Mouse (Mus musculus) liver, embryonic 12.5 days (tissue): ENCODE data around the gene Kif1a. TPM values are rescaled to one million over a fixed set of nuclear protein-coding genes. Genes with fewer than 3 reads are reported as not detected.

Experiments
- ATAC-seq: fragments of 200-750 bp; cut with Nextera tagmentation; 2 replicates; pipeline ENCODE4 v1.8.0; 2017; ENCODE audit warnings: moderate number of reproducible peaks, mild to moderate bottlenecking, moderate library complexity
- H3K27ac ChIP-seq: fragments of 300-500 bp; sonication (generic); 2 replicates; pipeline ENCODE4 v1.5.1; 2016; ENCODE audit warnings: mild to moderate bottlenecking
- H3K27me3 ChIP-seq: fragments of 300-500 bp; sonication (generic); replicated peaks from 2 replicates; pipeline ENCODE4 v1.6.1; 2016; ENCODE audit warnings: mild to moderate bottlenecking, moderate library complexity
- H3K36me3 ChIP-seq: fragments of 300-500 bp; sonication (generic); 2 replicates; pipeline ENCODE4 v1.6.1; 2016; ENCODE audit warnings: mild to moderate bottlenecking, moderate library complexity
- H3K4me1 ChIP-seq: fragments of 300-500 bp; sonication (generic); 2 replicates; pipeline ENCODE4 v1.6.1; 2016
- H3K4me2 ChIP-seq: fragments of 300-500 bp; sonication (generic); 2 replicates; pipeline ENCODE4 v1.6.1; 2016; ENCODE audit warnings: mild to moderate bottlenecking, moderate library complexity
- H3K4me3 ChIP-seq: fragments of 300-500 bp; sonication (generic); 2 replicates; pipeline ENCODE4 v1.5.1; 2016; ENCODE audit warnings: mild to moderate bottlenecking, moderate library complexity
- H3K9ac ChIP-seq: fragments of 300-500 bp; sonication (generic); 2 replicates; pipeline ENCODE4 v1.6.1; 2016; ENCODE audit warnings: mild to moderate bottlenecking, moderate library complexity
- H3K9me3 ChIP-seq: fragments of 300-500 bp; sonication (generic); replicated peaks from 2 replicates; pipeline ENCODE4 v1.6.1; 2016; ENCODE audit warnings: mild to moderate bottlenecking, moderate library complexity
- WGBS: fragments of 180-500 bp; shearing (Covaris S2); methylation state at CpG from one replicate; pipeline ENCODE4 v1.1.7; 2016; ENCODE audit not compliant: insufficient replicate concordance; 5-methylcytosine and 5-hydroxymethylcytosine counted together
- polyA plus RNA-seq: library from polyadenylated mRNA; unstranded; fragments of >200 nt; fragmentation: Nextera tagmentation; extraction: Ambion mirVana; gene quantifications from 2 replicates; pipeline ENCODE4 v1.2.1, GENCODE M21; 2016

Kif1a gene
- polyA plus RNA-seq, 1 experiment from 2014 or later: 0.38 TPM

DNA sequence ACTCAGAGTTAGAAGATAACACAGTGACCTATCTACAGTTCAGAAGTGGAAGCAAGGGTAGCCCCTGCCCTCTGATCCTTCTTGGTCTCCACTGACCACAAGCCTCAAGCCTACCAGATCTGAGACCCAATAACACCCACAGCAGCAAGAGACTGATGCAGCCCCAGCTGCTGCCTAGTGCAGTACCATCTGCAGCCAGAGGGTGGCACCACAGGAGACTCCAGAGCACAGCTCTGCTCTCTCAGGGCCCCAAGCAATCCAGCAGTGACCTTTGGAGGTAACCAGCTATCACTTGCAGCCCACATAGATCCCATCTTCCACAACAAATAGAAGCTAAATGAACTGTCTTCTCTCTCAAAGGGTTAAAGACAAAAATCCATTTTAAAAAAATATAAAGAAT is 87.3 kb downstream of the Kif1a start:
- Histone ChIP-seq H3K9me3 (no peaks in the 10 kb centered on the region), H3K4me2 (no peak overlapping the region), H3K9ac (no peak overlapping the region), H3K27me3 (peaks cover 13% of the 10 kb centered on the region; the same call in 1 of the 2 replicates), H3K36me3 (no peaks in the 10 kb centered on the region), H3K4me3 (no peak overlapping the region), H3K27ac (no peak overlapping the region), H3K4me1 (0 out of 2 replicates have a peak, but pooled peaks cover 4% of the 10 kb centered on the region)
- ATAC-seq: no peak

DNA sequence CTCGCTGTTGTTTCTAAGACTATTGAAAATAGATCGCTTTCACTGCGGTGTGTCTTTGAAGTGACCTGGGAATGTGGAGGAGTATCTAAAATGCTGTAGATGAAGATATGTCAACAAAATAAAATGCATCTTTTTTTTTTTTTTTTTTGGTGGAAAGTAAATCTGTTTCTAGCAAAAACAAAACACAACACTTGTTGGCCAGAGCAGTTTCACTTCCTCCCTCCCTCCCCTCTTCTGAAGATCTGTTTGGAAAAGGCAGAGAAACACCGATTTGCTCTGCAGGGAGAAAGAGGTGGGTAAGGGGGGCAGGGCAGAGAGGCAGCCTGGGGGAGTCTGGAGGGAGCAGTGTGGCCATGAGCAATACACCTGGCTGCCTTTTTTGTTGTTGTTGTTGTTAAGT is 88.4 kb downstream of the Kif1a start:
- no peaks in the 10 kb centered on the region for H3K9me3 ChIP-seq
- peaks cover 11% of the 10 kb centered on the region; the same call in 1 of the 2 replicates for H3K27me3 ChIP-seq
- 74% methylated on average over 4 of the region's 4 CpGs for WGBS
- no peak overlapping the region for H3K9ac ChIP-seq
- no peak overlapping the region for H3K4me2 ChIP-seq
- H3K36me3 ChIP-seq: no peaks in the 10 kb centered on the region
- H3K4me1 ChIP-seq: 0 out of 2 replicates have a peak, but pooled peaks cover 4% of the 10 kb centered on the region
- no peak overlapping the region for H3K27ac ChIP-seq
- no peak overlapping the region for H3K4me3 ChIP-seq
- ATAC-seq: no peak

DNA sequence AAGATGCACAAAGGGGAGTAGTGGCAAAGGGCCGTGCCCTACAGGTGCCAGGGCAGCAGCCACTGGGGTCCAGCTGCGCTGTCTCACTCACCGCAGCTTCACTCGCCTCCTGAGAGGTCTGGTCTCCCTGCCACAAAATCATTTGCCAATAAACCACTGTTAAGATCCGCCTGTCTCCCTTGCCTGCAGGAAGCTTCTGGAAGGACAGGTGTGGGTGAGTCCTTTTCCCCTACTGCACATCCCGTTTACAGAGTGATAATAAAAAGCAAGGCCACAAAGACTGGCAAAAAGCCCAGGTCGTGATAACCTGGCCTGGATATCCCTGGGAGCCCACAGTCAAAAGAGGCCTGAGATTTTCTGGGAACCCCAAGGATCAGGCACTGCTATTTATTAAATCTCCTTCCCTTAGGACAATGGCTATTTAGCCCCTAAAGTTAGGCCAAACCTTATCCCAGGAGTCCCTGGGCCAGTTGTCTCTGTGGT is 89.6 kb downstream of the Kif1a start:
- Histone ChIP-seq H3K9ac (no peak overlapping the region), H3K36me3 (no peaks in the 10 kb centered on the region), H3K9me3 (no peaks in the 10 kb centered on the region), H3K4me2 (no peak overlapping the region), H3K27ac (no peak overlapping the region), H3K4me3 (no peak overlapping the region), H3K27me3 (peaks cover 8% of the 10 kb centered on the region; the same call in 1 of the 2 replicates), H3K4me1 (0 out of 2 replicates have a peak, but pooled peaks cover 4% of the 10 kb centered on the region)
- ATAC-seq: no peak
- WGBS: 62% methylated on average over 7 of the region's 7 CpGs

DNA sequence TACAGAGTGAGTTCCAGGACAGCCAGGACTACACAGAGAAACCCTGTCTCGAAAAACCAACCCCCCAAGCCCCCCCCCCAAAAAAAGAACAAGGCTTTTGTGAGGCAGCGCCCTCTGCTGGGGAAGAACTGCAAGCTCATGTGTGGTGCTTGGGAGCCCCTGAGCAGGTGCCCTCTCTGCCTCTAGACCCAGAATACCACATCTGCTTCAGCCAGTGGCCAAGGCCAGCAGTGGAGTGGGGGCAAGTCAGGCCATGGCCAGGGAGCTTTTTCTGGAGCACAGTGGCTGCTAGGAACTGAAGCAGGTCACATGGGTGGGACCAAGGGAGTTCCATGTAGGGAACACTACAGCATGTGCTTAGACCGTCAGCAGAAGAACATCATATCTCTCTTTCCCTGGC is 91.0 kb downstream of the Kif1a start:
- ATAC-seq: no peak
- no peak overlapping the region for H3K9ac ChIP-seq
- H3K4me1 ChIP-seq: 0 out of 2 replicates have a peak, but pooled peaks cover 4% of the 10 kb centered on the region
- no peak overlapping the region for H3K4me3 ChIP-seq
- H3K4me2 ChIP-seq: no peak overlapping the region
- peaks cover 16% of the 10 kb centered on the region for H3K27me3 ChIP-seq
- WGBS: 20% methylated on average over 3 of the region's 3 CpGs
- no peaks in the 10 kb centered on the region for H3K36me3 ChIP-seq
- no peaks in the 10 kb centered on the region for H3K9me3 ChIP-seq
- no peak overlapping the region for H3K27ac ChIP-seq

DNA sequence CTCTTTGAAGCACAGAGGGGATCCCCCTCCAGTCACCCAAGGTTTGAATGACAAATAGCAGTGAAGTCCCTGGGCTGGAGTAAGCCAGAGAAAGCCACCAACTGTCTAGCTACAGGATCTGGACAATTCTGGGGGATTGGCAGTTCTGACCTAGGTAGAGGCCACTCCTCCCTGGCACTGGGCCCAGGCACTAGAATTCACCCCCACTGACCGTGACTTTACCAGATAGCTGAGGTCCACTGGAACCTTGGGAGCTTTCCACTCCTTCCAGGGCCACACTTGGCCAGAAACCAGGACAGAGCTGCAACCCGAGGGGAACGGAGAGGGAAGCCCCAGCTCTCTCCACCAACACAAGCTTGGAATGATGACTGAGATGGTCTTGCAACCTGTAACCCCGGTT is 92.6 kb downstream of the Kif1a start:
- H3K36me3 ChIP-seq: no peaks in the 10 kb centered on the region
- H3K4me1 ChIP-seq: no peaks in the 10 kb centered on the region
- H3K9me3 ChIP-seq: no peaks in the 10 kb centered on the region
- no peak overlapping the region for H3K4me2 ChIP-seq
- H3K27ac ChIP-seq: no peak overlapping the region
- H3K27me3 ChIP-seq: peaks cover 20% of the 10 kb centered on the region
- no peak overlapping the region for H3K4me3 ChIP-seq
- no peak for ATAC-seq
- no peak overlapping the region for H3K9ac ChIP-seq
- WGBS: 51% methylated on average over 4 of the region's 4 CpGs

DNA sequence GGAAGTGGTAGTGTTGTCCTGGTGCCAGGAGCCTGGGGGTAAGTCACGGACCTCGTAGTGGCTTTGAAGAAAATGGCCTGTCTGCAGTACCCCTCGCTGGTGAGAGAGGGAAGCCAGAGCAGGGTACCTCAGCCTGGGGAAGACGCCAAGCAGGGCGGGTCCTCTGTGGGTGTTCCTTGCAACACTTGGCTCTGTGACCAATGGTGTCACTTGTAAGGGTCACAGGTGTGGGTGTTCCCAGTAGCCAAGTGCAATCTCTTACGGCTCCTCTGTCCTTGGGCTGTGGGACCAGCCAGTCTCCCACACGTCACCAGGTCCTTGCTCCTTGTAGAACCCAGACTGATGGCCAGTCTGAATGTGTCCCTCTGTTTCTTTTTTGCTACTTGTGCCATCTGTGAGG is 95.7 kb downstream of the Kif1a start, which contains the start of gene Aqp12:
TSS of gene Aqp12 (plus strand) at position 274 of the 400 bp plus-strand sequence.
- peaks cover 11% of the 10 kb centered on the region for H3K27me3 ChIP-seq
- ATAC-seq: no peak
- no peak within 1 kb of the TSS for H3K4me2 ChIP-seq
- H3K9me3 ChIP-seq: no peaks in the 10 kb centered on the region
- 63% methylated on average over 7 of the region's 7 CpGs for WGBS
- H3K36me3 ChIP-seq: no peaks in the 10 kb centered on the region
- H3K27ac ChIP-seq: no peak within 1 kb of the TSS
- no peak within 1 kb of the TSS for H3K4me3 ChIP-seq
- H3K9ac ChIP-seq: no peak within 1 kb of the TSS
- H3K4me1 ChIP-seq: no peaks in the 10 kb centered on the region

DNA sequence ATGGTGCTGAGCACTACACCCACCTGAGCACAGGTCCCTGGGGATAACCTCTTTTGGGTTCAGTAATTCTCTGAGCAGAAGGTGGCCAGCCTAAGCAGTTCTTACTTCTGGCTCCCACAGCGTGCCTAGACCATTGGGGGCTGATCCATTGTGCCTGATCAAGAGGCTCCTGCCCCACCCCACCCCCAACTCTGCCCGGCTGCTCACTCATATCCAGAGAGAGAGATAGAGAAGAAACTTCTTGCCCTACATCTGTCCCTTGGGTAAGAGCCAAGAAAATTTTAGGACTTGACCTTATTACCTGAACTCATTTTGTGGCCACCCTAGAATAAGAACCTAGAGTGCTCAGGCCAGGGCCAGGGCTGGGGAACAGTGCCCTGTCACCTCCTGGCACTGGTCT is 108.9 kb downstream of the Kif1a start:
- Histone ChIP-seq H3K9me3 (no peaks in the 10 kb centered on the region), H3K9ac (no peak overlapping the region), H3K4me2 (no peak overlapping the region), H3K4me3 (no peak overlapping the region), H3K36me3 (no peaks in the 10 kb centered on the region), H3K27ac (no peak overlapping the region), H3K27me3 (no peaks in the 10 kb centered on the region), H3K4me1 (no peaks in the 10 kb centered on the region)
- ATAC-seq: no peak
- 58% methylated on average over 2 of the region's 2 CpGs for WGBS

DNA sequence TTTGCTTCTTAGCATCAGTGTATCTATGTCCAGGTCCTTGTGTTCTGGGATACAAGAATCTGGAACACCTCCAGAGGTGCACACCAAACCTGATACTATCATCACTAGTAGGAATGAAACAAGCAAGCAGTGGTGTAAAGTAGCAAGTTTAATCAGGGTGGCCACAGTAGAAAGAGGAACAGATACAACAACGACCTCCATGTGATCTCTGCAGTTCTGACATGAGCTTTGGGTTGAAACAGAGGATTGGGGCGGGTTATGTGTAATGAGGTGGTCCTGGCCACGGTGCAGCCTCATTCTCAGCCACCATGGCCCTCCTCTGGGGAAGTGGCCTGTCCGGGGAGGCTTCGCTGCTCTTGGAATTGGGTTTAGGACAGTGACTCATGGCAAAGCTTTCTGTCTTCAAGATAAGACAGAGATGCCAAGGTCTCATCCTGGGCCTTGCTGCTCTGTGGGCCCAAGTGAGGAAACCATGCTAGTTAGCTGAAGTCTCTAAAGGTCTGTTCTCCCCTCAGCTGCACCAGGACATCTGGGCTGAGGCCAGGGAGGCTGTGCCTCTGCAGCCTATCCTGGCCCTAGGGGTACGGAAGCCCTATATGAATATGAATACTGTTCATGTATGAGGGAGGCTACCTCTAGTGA is 109.4 kb downstream of the Kif1a start:
- H3K9me3 ChIP-seq: no peaks in the 10 kb centered on the region
- no peak overlapping the region for H3K27ac ChIP-seq
- no peaks in the 10 kb centered on the region for H3K27me3 ChIP-seq
- no peak overlapping the region for H3K4me3 ChIP-seq
- H3K4me1 ChIP-seq: no peaks in the 10 kb centered on the region
- no peaks in the 10 kb centered on the region for H3K36me3 ChIP-seq
- 54% methylated on average over 6 of the region's 6 CpGs for whole genome bisulfite sequencing
- H3K4me2 ChIP-seq: no peak overlapping the region
- no peak for ATAC-seq
- H3K9ac ChIP-seq: no peak overlapping the region

DNA sequence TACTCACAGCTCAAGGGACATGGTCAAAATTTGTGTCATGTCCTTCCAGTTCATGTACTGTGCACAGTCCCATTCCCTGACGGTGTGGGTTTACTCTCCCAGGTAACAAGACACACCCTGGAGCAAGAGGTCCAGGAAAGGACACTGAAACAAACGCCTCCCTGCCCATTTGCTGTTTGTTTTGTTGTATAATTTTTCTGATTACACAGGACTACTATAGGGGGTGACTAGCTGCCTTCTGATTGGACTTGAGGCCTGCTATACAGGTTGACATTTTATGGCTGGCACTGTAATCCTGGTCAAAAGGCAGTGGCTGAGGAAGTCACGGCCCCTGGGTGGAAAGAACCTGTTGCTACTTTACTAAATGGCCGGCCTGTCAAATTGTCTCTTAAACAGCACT is 111.9 kb downstream of the Kif1a start:
- Histone ChIP-seq H3K36me3 (no peaks in the 10 kb centered on the region), H3K9ac (no peak overlapping the region), H3K4me1 (no peaks in the 10 kb centered on the region), H3K4me2 (no peak overlapping the region), H3K9me3 (no peaks in the 10 kb centered on the region), H3K27ac (no peak overlapping the region), H3K4me3 (no peak overlapping the region), H3K27me3 (no peaks in the 10 kb centered on the region)
- WGBS: 55% methylated on average over 4 of the region's 4 CpGs
- ATAC-seq: no peak

DNA sequence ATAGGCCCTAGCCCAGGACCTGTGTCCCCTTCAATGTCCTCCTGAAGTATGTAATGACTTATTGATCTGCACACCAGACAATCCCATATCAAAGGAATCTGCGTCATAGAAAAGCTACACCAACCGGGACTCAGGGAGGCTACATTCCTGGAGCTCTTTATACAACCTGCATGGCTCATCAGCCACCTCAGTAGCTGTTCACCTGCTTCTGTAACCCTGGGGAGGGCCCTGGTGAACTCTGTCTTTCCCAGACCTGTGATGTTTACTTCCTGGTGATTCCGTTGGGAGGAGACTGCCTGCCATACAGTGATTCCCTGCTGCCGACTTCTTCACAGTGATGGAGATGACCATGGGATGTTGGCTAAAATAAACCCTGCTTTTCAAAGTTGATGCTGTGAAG is 112.9 kb downstream of the Kif1a start:
- Histone ChIP-seq H3K4me3 (no peak overlapping the region), H3K27me3 (no peaks in the 10 kb centered on the region), H3K4me1 (no peaks in the 10 kb centered on the region), H3K36me3 (no peaks in the 10 kb centered on the region), H3K4me2 (no peak overlapping the region), H3K9me3 (no peaks in the 10 kb centered on the region), H3K27ac (no peak overlapping the region), H3K9ac (no peak overlapping the region)
- no peak for ATAC-seq
- WGBS: 67% methylated on average over 4 of the region's 4 CpGs

DNA sequence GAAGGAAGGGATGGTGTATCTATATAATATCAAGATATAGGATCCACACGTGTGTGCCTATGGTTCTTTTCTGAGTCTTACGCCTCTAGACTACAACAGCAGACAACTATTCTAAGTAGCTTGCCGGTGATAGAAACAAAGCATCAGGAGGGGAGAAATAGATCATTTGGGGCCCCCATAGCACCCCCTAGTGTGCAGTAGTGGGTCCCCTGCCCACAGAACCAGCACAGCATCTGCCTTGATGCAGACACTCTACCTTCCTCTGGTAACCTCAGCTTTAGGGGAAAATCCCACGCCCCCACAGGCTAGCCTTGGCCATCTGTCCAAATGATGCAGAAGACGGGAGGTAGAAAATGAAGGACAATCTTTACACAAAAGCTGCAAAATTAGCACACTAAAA is 116.8 kb downstream of the Kif1a start:
- Histone ChIP-seq H3K9ac (no peak overlapping the region), H3K4me1 (no peaks in the 10 kb centered on the region), H3K4me3 (no peak overlapping the region), H3K36me3 (no peaks in the 10 kb centered on the region), H3K9me3 (no peaks in the 10 kb centered on the region), H3K4me2 (no peak overlapping the region), H3K27ac (no peak overlapping the region), H3K27me3 (no peaks in the 10 kb centered on the region)
- whole genome bisulfite sequencing: 66% methylated on average over 5 of the region's 5 CpGs
- ATAC-seq: no peak

DNA sequence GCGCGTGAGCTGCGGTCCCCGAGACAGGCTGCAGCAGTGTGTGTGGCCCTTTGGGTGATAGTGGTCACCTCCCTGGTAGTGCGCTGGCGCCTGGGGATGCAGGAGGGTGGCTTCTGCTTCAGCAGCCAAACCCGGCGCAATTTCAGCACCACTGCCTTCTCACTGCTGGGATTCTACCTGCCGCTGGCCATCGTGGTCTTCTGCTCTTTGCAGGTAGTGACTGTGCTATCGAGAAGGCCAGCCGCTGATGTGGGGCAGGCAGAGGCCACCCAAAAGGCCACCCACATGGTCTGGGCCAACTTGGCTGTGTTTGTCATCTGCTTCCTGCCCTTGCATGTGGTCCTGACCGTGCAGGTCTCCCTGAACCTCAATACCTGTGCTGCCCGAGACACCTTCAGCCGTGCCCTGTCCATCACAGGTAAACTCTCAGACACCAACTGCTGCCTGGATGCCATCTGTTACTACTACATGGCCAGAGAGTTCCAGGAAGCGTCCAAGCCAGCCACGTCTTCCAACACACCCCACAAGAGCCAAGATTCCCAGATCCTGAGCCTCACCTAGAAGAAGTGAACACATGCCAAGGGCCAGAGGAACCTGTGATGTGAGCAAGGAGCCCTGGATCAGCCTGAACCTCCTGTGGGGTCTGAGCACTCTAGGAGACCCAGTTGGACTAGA is 118.7 kb downstream of the Kif1a start:
- Histone ChIP-seq H3K4me2 (no peak overlapping the region), H3K27ac (no peak overlapping the region), H3K27me3 (peaks cover 6% of the 10 kb centered on the region; the same call in 1 of the 2 replicates), H3K36me3 (no peaks in the 10 kb centered on the region), H3K9me3 (no peaks in the 10 kb centered on the region), H3K9ac (no peak overlapping the region), H3K4me3 (no peak overlapping the region), H3K4me1 (0 out of 2 replicates have a peak, but pooled peaks cover 8% of the 10 kb centered on the region)
- no peak for ATAC-seq
- 88% methylated on average over 17 of the region's 17 CpGs for WGBS
